Mouse (Mus musculus) MEL (cell line): ENCODE results near the gene Pnpla1. TPM values are rescaled to one million over a fixed set of nuclear protein-coding genes. Genes with fewer than 3 reads are reported as not detected.

Source experiments
- DNase-seq: peaks from one replicate; pipeline ENCODE4 v3.0.0; 2011; ENCODE audit warnings: low read depth, low spot score
- H3K27ac ChIP-seq: 2 replicates; pipeline ENCODE4 v1.5.1; 2012; ENCODE audit warnings: low read depth, mild to moderate bottlenecking, control low read depth, low read length, moderate library complexity; ENCODE audit not compliant: control insufficient read depth
- H3K27me3 ChIP-seq, 2 experiments: fragments of 150-350 bp in 1 of 2; sonication (generic) in 1 of 2; 2 replicates each; pipeline ENCODE4 v1.6.1; 2012; ENCODE audit warnings: low read length in 2 of 2, mild to moderate bottlenecking in 2 of 2, improper control_type of control experiment in 1 of 2, moderate library complexity in 1 of 2; ENCODE audit not compliant: insufficient read depth in 2 of 2, control insufficient read depth in 1 of 2
- H3K36me3 ChIP-seq, 2 experiments: 2 replicates each; pipeline ENCODE4 v1.6.1; 2012 to 2014; ENCODE audit warnings: low read length in 2 of 2, improper control_type of control experiment in 1 of 2, inconsistent platforms in 1 of 2, mild to moderate bottlenecking in 1 of 2; ENCODE audit not compliant: insufficient read depth in 2 of 2, control insufficient read depth in 1 of 2
- H3K4me1 ChIP-seq, 2 experiments: fragments of 150-350 bp in 1 of 2; sonication (generic) in 1 of 2; 2 replicates each; pipeline ENCODE4 v1.6.1; 2012; ENCODE audit warnings: low read length in 2 of 2, improper control_type of control experiment in 1 of 2, mild to moderate bottlenecking in 1 of 2; ENCODE audit not compliant: insufficient read depth in 2 of 2, control insufficient read depth in 1 of 2
- H3K4me3 ChIP-seq, 2 experiments: fragments of 150-350 bp in 1 of 2; sonication (generic) in 1 of 2; 2 replicates each; pipeline ENCODE4 v1.5.1; 2012; ENCODE audit warnings: low read depth in 2 of 2, low read length in 2 of 2, mild to moderate bottlenecking in 2 of 2, moderate library complexity in 2 of 2, control low read depth in 1 of 2, improper control_type of control experiment in 1 of 2; ENCODE audit not compliant: control insufficient read depth in 1 of 2, insufficient read depth in 1 of 2
- H3K79me2 ChIP-seq: 2 replicates; pipeline ENCODE4 v1.6.1; 2012; ENCODE audit warnings: mild to moderate bottlenecking, low read length, moderate library complexity; ENCODE audit not compliant: control insufficient read depth, poor library complexity, insufficient read depth
- H3K9ac ChIP-seq: 2 replicates; pipeline ENCODE4 v1.6.1; 2012; ENCODE audit warnings: low read depth, mild to moderate bottlenecking, control low read depth, low read length, moderate library complexity; ENCODE audit not compliant: control insufficient read depth, poor library complexity, severe bottlenecking
- H3K9me3 ChIP-seq: fragments of 150-350 bp; sonication (generic); replicated peaks from 2 replicates; pipeline ENCODE4 v1.6.1; 2012; ENCODE audit warnings: mild to moderate bottlenecking, low read length, improper control_type of control experiment, moderate library complexity; ENCODE audit not compliant: insufficient read depth
- CHD1 ChIP-seq: IDR thresholded peaks from 2 replicates; pipeline ENCODE4 v1.6.1; 2012; ENCODE audit warnings: low read depth, mild to moderate bottlenecking, inconsistent platforms, low read length, improper control_type of control experiment
- CHD2 ChIP-seq: IDR thresholded peaks from 2 replicates; pipeline ENCODE4 v1.6.1; 2011; ENCODE audit warnings: low read length, improper control_type of control experiment
- E2F4 ChIP-seq: IDR thresholded peaks from 2 replicates; pipeline ENCODE4 v1.6.1; 2011; ENCODE audit warnings: low read depth, low read length, improper control_type of control experiment, borderline replicate concordance
- EP300 ChIP-seq, 2 experiments: IDR thresholded peaks; 2 replicates each; pipeline ENCODE4 v1.6.1; 2011; ENCODE audit warnings: improper control_type of control experiment in 2 of 2, low read length in 2 of 2, low read depth in 1 of 2, mild to moderate bottlenecking in 1 of 2
- ETS1 ChIP-seq: IDR thresholded peaks from 2 replicates; pipeline ENCODE4 v1.6.1; 2012; ENCODE audit warnings: low read depth, mild to moderate bottlenecking, inconsistent platforms, low read length, improper control_type of control experiment, moderate library complexity
- GABPA ChIP-seq: IDR thresholded peaks from 2 replicates; pipeline ENCODE4 v1.6.1; 2012; ENCODE audit warnings: low read depth, mild to moderate bottlenecking, inconsistent platforms, low read length, improper control_type of control experiment, moderate library complexity
- GATA1 ChIP-seq: IDR thresholded peaks from 2 replicates; pipeline ENCODE4 v1.6.1; 2011; ENCODE audit warnings: low read depth, low read length, improper control_type of control experiment
- MAFK ChIP-seq: IDR thresholded peaks from 2 replicates; pipeline ENCODE4 v1.6.1; 2011; ENCODE audit warnings: low read depth, mild to moderate bottlenecking, low read length, improper control_type of control experiment, borderline replicate concordance
- MEF2A ChIP-seq: IDR thresholded peaks from 2 replicates; pipeline ENCODE4 v1.6.1; 2014; ENCODE audit warnings: low read depth, mild to moderate bottlenecking, inconsistent platforms, low read length, improper control_type of control experiment; ENCODE audit not compliant: poor library complexity, insufficient replicate concordance, severe bottlenecking; ENCODE audit errors: extremely low read depth
- MXI1 ChIP-seq: IDR thresholded peaks from 2 replicates; pipeline ENCODE4 v1.6.1; 2011; ENCODE audit warnings: mild to moderate bottlenecking, low read depth, low read length, improper control_type of control experiment
- MYB ChIP-seq: IDR thresholded peaks from 2 replicates; pipeline ENCODE4 v1.6.1; 2011; ENCODE audit warnings: mild to moderate bottlenecking, low read depth, low read length, improper control_type of control experiment
- NRF1 ChIP-seq: IDR thresholded peaks from 2 replicates; pipeline ENCODE4 v1.6.1; 2014; ENCODE audit warnings: low read depth, mild to moderate bottlenecking, inconsistent platforms, low read length, improper control_type of control experiment, moderate library complexity; ENCODE audit not compliant: poor library complexity, insufficient read depth, severe bottlenecking
- POLR2AphosphoS2 ChIP-seq: IDR thresholded peaks from 2 replicates; pipeline ENCODE4 v1.6.1; 2011; ENCODE audit warnings: low read length, improper control_type of control experiment
- POLR2AphosphoS5 ChIP-seq: IDR thresholded peaks from 2 replicates; pipeline ENCODE4 v1.6.1; 2012; ENCODE audit warnings: low read depth, borderline replicate concordance, mild to moderate bottlenecking, inconsistent platforms, low read length, moderate library complexity, mixed read lengths
- RCOR1 ChIP-seq: IDR thresholded peaks from 2 replicates; pipeline ENCODE4 v1.6.1; 2012; ENCODE audit warnings: low read depth, mild to moderate bottlenecking, inconsistent platforms, low read length, improper control_type of control experiment
- SIN3A ChIP-seq: IDR thresholded peaks from 2 replicates; pipeline ENCODE4 v1.6.1; 2012; ENCODE audit warnings: low read length, improper control_type of control experiment, inconsistent platforms
- TAL1 ChIP-seq: IDR thresholded peaks from 2 replicates; pipeline ENCODE4 v1.6.1; 2012; ENCODE audit warnings: mild to moderate bottlenecking, inconsistent platforms, low read length, moderate library complexity, mixed read lengths
- TBP ChIP-seq: IDR thresholded peaks from 2 replicates; pipeline ENCODE4 v1.8.0; 2011; ENCODE audit warnings: low read depth, low read length, improper control_type of control experiment
- TCF12 ChIP-seq: IDR thresholded peaks from 2 replicates; pipeline ENCODE4 v1.6.1; 2014; ENCODE audit warnings: low read depth, mild to moderate bottlenecking, inconsistent platforms, low read length, improper control_type of control experiment, moderate library complexity
- USF1 ChIP-seq: IDR thresholded peaks from 2 replicates; pipeline ENCODE4 v1.6.1; 2014; ENCODE audit warnings: low read depth, mild to moderate bottlenecking, inconsistent platforms, low read length, improper control_type of control experiment, moderate library complexity
- USF2 ChIP-seq, 2 experiments: IDR thresholded peaks; 2 replicates each; pipeline ENCODE4 v1.6.1; 2011 to 2012; ENCODE audit warnings: improper control_type of control experiment in 2 of 2, low read length in 2 of 2, borderline replicate concordance in 1 of 2, inconsistent platforms in 1 of 2, low read depth in 1 of 2, mild to moderate bottlenecking in 1 of 2; ENCODE audit not compliant: insufficient read depth in 1 of 2
- ZKSCAN1 ChIP-seq: IDR thresholded peaks from 2 replicates; pipeline ENCODE4 v1.6.1; 2012; ENCODE audit warnings: low read depth, mild to moderate bottlenecking, inconsistent platforms, low read length, improper control_type of control experiment, moderate library complexity
- ZMIZ1 ChIP-seq: IDR thresholded peaks from 2 replicates; pipeline ENCODE4 v1.6.1; 2012; ENCODE audit warnings: low read depth, mild to moderate bottlenecking, inconsistent platforms, low read length, improper control_type of control experiment, moderate library complexity
- ZNF384 ChIP-seq: IDR thresholded peaks from 2 replicates; pipeline ENCODE4 v1.6.1; 2012; ENCODE audit warnings: low read depth, mild to moderate bottlenecking, inconsistent platforms, low read length, improper control_type of control experiment
- polyA plus RNA-seq, 2 experiments: library from polyadenylated mRNA; stranded (reverse) in 1 of 2; unstranded in 1 of 2; fragments of >175 nt in 1 of 2; fragments of >200 nt in 1 of 2; gene quantifications; 2 replicates each; pipeline versions ENCODE4 v1.2.1 to v1.2.4; 2012; ENCODE audit warnings: low replicate concordance in 2 of 2, low read depth in 1 of 2; ENCODE audit not compliant: insufficient read length in 2 of 2, insufficient read depth in 1 of 2, missing spikeins in 1 of 2
- total RNA-seq: library from RNA; depleted of rRNA; stranded (reverse); fragments of 300-350 nt; gene quantifications from 2 replicates; pipeline ENCODE4 v1.2.3, GENCODE M21; 2012

Pnpla1 gene
- total and polyA plus RNA-seq, 3 experiments = 0.08 to 0.38 TPM; not detected in 1

GRCm38 (mm10) chr17:28915060-28915628, 56.9 kb downstream of the Pnpla1 start, which contains the start of gene 4930539E08Rik:
Gene 4930539E08Rik, minus strand, starts transcription at chr17:28915324.
- no peak for DNase-seq
- Histone ChIP-seq H3K36me3 (no peaks in the 10 kb centered on the region), H3K27me3 (0 out of 4 replicates have a peak, but pooled peaks cover 0 to 1% of the 10 kb centered on the region in 2 experiments), H3K27ac (no peak within 1 kb of the TSS), H3K4me3 (no peak within 1 kb of the TSS), H3K9ac (no peak within 1 kb of the TSS), H3K79me2 (no peaks in the 10 kb centered on the region), H3K9me3 (no peaks in the 10 kb centered on the region), H3K4me1 (no peaks in the 10 kb centered on the region)
- TF ChIP-seq USF1 (no peak), TCF12 (no peak), TAL1 (no peak), MXI1 (no peak), USF2 (IDR thresholded peaks at IDR 0.05; ENCODE audit: borderline replicate concordance in 1 of 2, insufficient read depth in 1 of 2, low read depth in 1 of 2, low read length in 2 of 2) (no peak), ZNF384 (no peak), CHD1 (no peak), MEF2A (no peak), ZMIZ1 (no peak), POLR2AphosphoS5 (no peak)
- TF ChIP-seq, all 39 proteins: peak for 0

- DNase-seq = no peak
- no peaks in the 10 kb centered on the region for H3K36me3 ChIP-seq
- no peak overlapping the region for H3K4me3 ChIP-seq
- no peaks in the 10 kb centered on the region for H3K9me3 ChIP-seq
- no peak overlapping the region for H3K9ac ChIP-seq
- no peak for TF ChIP-seq TAL1
- no peak for TF ChIP-seq POLR2AphosphoS2
- no peak for TF ChIP-seq GABPA
- no peak for TF ChIP-seq ZNF384
- TF ChIP-seq SIN3A = no peak
- H3K27ac ChIP-seq = no peak overlapping the region
- H3K27me3 ChIP-seq = 0 out of 4 replicates have a peak, but pooled peaks cover 0 to 1% of the 10 kb centered on the region in 2 experiments
- H3K4me1 ChIP-seq = no peaks in the 10 kb centered on the region; a peak in 1 of 4 replicates
- H3K79me2 ChIP-seq = no peaks in the 10 kb centered on the region
Measured at GRCm38 (mm10) chr17:28916520-28916919, 58.3 kb downstream of the Pnpla1 start.

- H3K9me3 ChIP-seq = no peaks in the 10 kb centered on the region
- no peaks in the 10 kb centered on the region; a peak in 1 of 4 replicates for H3K4me1 ChIP-seq
- H3K79me2 ChIP-seq = no peaks in the 10 kb centered on the region
- peak overlapping the region; percentile 18 to 38 for H3K4me3 ChIP-seq
- no peaks in the 10 kb centered on the region for H3K36me3 ChIP-seq
- peak; percentile 40 for DNase-seq
- no peak overlapping the region for H3K27ac ChIP-seq
- H3K9ac ChIP-seq = peak overlapping the region; percentile 34
- no peaks in the 10 kb centered on the region for H3K27me3 ChIP-seq
- TF ChIP-seq ETS1 (peak; percentile 31; the same call in 1 of the 2 replicates), NRF1 (0 out of 2 replicates have a peak, but pooled peaks have one; percentile 19), MYB (no peak), USF2 (IDR thresholded peaks at IDR 0.05; ENCODE audit: borderline replicate concordance in 1 of 2, insufficient read depth in 1 of 2, low read depth in 1 of 2, low read length in 2 of 2) (no peak), CHD2 (no peak), MAFK (no peak), ZKSCAN1 (no peak), EP300 (IDR thresholded peaks at IDR 0.05; ENCODE audit: low read depth in 1 of 2, low read length in 2 of 2) (peak; percentile 7 to 34; a peak in 1 of 4 replicates), MEF2A (no peak), E2F4 (no peak), TAL1 (no peak), RCOR1 (0 out of 2 replicates have a peak, but pooled peaks have one; percentile 34), GATA1 (peak; percentile 68; the same call in 1 of the 2 replicates), TBP (no peak)
Measured at GRCm38 (mm10) chr17:28921086-28921485, 62.9 kb downstream of the Pnpla1 start.
